Mouse (Mus musculus) cerebellum, adult 2 months (tissue): ENCODE data around the gene Tedc2. TPM values are rescaled to one million over a fixed set of nuclear protein-coding genes. Genes with fewer than 3 reads are reported as not detected.

ENCODE experiments used
- DNase-seq, 2 experiments: peaks; one replicate each; pipeline ENCODE4 v3.0.0; 2021
- H3K27ac ChIP-seq: fragments of 200-500 bp; 2 replicates; pipeline ENCODE4 v1.5.1; 2012; ENCODE audit warnings: low read length, control low read depth, inconsistent platforms; ENCODE audit not compliant: insufficient read depth
- H3K27me3 ChIP-seq: fragments of 200-500 bp; 2 replicates; pipeline ENCODE4 v1.6.1; 2012; ENCODE audit warnings: inconsistent platforms, mild to moderate bottlenecking, low read length, moderate library complexity; ENCODE audit not compliant: control insufficient read depth, insufficient read depth
- H3K4me1 ChIP-seq: fragments of 200-500 bp; 2 replicates; pipeline ENCODE4 v1.6.1; 2011; ENCODE audit warnings: low read length; ENCODE audit not compliant: control insufficient read depth, insufficient read depth
- H3K4me3 ChIP-seq: fragments of 200-500 bp; replicated peaks from 2 replicates; pipeline ENCODE3; 2011; ENCODE audit warnings: mild to moderate bottlenecking, low read depth, low read length, control low read depth; ENCODE audit not compliant: insufficient read depth
- CTCF ChIP-seq: fragments of 200-500 bp; IDR thresholded peaks from 2 replicates; pipeline ENCODE4 v1.5.1; 2011; ENCODE audit warnings: low read depth, mild to moderate bottlenecking, control low read depth, low read length, moderate library complexity, borderline replicate concordance; ENCODE audit not compliant: insufficient read depth
- POLR2A ChIP-seq: fragments of 200-500 bp; IDR thresholded peaks from 2 replicates; pipeline ENCODE4 v1.6.1; 2011; ENCODE audit warnings: low read length, control low read depth, borderline replicate concordance; ENCODE audit not compliant: insufficient read depth
- WGBS: fragments of 180-500 bp; shearing (Covaris S2); methylation state at CpG from one replicate; pipeline ENCODE4 v1.1.7; 2018; 5-methylcytosine and 5-hydroxymethylcytosine counted together
- polyA plus RNA-seq: library from polyadenylated mRNA; depleted of rRNA; stranded (reverse); fragments of >200 nt; gene quantifications from 2 replicates; pipeline ENCODE4 v1.2.3, GENCODE M21; 2012

The Tedc2 gene
- polyA plus RNA-seq, 1 experiment, result 27.3 TPM

DNA sequence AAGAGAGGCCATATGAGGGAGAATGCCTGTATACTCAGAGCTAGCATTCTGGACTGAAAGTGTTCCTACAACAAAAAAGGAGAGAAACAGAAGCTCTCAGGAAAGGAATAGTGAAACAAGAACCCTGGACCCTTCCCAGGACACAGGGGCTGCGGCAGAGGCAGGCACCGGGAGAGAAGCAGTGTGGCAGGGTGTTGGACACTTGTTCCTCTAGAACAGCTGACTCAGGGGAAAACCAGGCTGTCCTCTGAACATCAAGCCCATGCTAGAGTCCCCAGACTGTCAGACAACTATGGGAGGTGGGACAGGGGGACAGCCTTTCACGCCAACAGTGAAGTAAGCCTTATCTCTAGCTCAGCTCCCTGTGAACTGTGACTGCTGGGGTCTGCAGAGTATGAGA, 10.1 kb downstream of the Tedc2 start:
- TF ChIP-seq CTCF, result no peak
- TF ChIP-seq POLR2A, result no peak
- WGBS, result 81% methylated on average over 3 of the region's 3 CpGs
- no peak overlapping the region for H3K4me3 ChIP-seq
- H3K4me1 ChIP-seq, result peaks cover 18% of the 10 kb centered on the region
- H3K27ac ChIP-seq, result no peak overlapping the region
- no peak for DNase-seq
- H3K27me3 ChIP-seq, result no peaks in the 10 kb centered on the region

DNA sequence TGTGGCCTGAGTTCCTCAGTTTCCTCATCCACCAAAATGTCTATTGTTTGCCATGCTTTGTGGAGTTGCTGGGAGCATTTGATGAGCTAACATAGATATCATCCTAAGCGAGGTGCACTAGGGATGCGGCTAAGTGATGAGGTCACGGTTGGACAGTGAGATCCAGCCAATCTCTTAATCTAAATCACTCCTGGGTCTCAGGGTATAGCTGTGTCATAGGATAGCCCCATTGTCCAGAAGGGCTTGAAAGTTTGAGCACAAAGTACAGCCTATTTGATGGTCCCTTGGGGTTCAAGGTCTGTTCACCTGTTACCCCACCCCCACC, 10.8 kb downstream of the Tedc2 start:
- DNase-seq, result no peak
- Histone ChIP-seq H3K4me1 (peaks cover 18% of the 10 kb centered on the region), H3K4me3 (no peak overlapping the region), H3K27ac (no peak overlapping the region), H3K27me3 (no peaks in the 10 kb centered on the region)
- WGBS, result 93% methylated on average over 3 of the region's 3 CpGs
- TF ChIP-seq POLR2A (no peak), CTCF (no peak)

DNA sequence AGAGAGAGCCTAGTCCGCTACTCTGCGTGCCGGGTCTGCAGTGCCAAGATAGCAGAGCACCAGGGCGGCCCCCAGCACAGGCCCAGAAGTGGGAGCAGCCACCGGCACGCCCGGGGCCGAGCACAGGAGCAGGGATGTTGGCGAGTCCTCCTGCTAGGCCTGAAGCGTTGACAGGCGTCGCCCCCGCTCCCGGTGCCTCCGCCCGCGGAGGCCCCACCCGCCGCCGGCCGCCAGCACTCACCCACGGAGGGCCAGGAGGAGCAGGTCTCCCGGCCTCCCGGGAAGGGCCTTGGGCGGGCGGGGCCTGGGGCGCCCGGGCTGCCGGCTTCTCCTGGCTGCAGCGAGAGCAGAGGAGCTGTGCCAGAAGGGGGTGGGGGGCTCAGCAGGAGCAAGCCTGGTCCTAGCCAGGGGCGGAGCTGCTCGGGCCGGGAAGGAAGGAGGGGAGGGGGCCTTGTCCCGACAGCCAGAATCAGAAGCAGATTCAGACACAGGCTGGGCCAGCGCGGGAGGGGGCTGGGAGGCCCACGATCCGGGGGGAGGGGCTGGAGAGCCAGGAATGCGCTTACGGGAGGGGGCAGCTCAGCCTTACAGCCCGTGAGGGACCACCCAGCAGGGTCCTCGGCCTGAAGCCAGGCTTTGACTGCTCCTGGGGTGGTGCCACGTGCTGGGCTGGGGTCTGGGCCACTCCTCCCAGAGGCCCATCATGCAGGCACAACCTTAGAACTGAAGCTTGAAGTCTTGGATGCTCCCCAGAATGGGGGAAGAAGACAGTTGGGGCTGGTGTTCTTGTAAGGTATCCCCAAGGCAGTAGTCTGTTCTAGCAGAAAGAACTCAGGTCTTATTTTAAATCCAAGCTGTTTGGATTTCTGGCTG, 11.4 kb downstream of the Tedc2 start, which contains the start of gene Ntn3:
Ntn3 (minus strand) TSS at position 489 of the 873 bp plus-strand sequence.
- Histone ChIP-seq H3K4me3 (peak within 1 kb of the TSS; percentile 15), H3K4me1 (peaks cover 24% of the 10 kb centered on the region), H3K27ac (peak within 1 kb of the TSS; percentile 6; the same call in 1 of the 2 replicates), H3K27me3 (no peaks in the 10 kb centered on the region)
- peak; percentile 49 to 62 for DNase-seq
- 7% methylated on average over 41 of the region's 43 CpGs for WGBS
- no peak for TF ChIP-seq CTCF
- no peak for TF ChIP-seq POLR2A

DNA sequence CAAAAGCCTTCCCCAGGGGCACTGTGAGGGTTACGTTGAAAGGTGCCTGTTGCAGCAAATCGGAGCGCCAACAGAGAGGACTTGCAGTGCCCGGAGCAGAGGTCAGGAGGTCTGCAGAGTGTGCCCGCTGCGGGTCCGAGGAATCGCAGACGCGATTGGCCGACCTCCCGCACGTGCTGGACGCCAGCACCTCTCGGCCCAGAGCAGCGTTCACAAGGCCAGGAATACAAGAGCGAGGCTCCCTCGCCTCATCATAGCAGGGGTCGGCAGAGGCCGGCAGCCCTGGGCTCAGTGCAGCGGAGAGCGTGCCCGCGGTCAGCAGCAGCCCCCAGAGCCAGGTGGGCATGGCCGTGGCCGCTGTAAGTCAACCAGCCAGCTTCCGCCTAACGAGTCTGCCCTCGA, 12.0 kb downstream of the Tedc2 start:
- no peak for DNase-seq
- Histone ChIP-seq H3K4me3 (peak overlapping the region; percentile 15), H3K4me1 (peaks cover 25% of the 10 kb centered on the region), H3K27ac (peak overlapping the region; percentile 6; the same call in 1 of the 2 replicates), H3K27me3 (no peaks in the 10 kb centered on the region)
- no peak for TF ChIP-seq CTCF
- no peak for TF ChIP-seq POLR2A
- 22% methylated on average over 29 of the region's 29 CpGs for WGBS

DNA sequence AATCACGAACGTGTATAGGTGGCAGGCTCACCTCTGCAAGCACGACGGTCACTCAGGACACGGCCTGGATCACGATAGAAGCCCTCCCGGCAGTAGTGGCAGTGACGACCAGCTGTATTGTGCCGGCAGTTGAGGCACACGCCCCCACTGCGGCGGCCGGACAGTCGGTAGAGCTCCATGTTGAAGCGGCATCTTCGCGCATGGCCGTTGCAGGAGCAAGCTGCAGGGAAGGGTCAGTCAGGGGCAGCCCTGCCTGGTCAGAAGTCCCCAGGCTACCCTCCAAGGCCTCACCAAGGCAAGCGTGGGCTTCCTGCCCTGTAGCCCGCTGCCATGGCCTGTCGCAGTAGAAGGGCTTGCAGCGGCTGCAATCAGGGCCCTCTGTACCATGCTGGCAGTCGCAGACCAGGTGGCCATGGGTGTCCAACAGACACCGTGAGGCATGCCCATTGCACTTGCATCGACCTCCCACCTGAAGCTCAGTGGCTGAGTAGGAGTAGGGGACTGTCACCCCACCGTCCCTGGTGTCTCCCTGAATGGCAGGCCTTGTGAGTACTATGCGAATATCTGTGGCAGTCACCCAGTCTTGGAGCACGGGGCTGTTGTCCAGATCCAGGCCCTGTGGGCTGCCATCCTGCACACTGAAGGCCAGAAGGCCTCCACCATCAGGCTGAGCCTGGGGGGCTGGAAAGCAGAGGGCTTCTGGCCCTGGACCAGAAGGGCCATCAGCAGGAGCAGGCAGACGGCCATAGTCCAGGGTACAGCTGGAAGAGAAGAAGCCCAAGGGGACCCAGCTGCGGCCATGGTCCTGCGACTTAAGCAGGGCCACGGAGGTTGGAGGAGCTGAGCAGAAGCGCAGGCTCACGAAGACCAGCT, 12.6 kb downstream of the Tedc2 start:
- peaks cover 25% of the 10 kb centered on the region for H3K4me1 ChIP-seq
- no peak overlapping the region for H3K27ac ChIP-seq
- no peaks in the 10 kb centered on the region for H3K27me3 ChIP-seq
- H3K4me3 ChIP-seq, result no peak overlapping the region
- peak in 1 of 2 experiments; percentile 31 for DNase-seq
- TF ChIP-seq POLR2A, result no peak
- no peak for TF ChIP-seq CTCF
- 84% methylated on average over 34 of the region's 34 CpGs for WGBS

DNA sequence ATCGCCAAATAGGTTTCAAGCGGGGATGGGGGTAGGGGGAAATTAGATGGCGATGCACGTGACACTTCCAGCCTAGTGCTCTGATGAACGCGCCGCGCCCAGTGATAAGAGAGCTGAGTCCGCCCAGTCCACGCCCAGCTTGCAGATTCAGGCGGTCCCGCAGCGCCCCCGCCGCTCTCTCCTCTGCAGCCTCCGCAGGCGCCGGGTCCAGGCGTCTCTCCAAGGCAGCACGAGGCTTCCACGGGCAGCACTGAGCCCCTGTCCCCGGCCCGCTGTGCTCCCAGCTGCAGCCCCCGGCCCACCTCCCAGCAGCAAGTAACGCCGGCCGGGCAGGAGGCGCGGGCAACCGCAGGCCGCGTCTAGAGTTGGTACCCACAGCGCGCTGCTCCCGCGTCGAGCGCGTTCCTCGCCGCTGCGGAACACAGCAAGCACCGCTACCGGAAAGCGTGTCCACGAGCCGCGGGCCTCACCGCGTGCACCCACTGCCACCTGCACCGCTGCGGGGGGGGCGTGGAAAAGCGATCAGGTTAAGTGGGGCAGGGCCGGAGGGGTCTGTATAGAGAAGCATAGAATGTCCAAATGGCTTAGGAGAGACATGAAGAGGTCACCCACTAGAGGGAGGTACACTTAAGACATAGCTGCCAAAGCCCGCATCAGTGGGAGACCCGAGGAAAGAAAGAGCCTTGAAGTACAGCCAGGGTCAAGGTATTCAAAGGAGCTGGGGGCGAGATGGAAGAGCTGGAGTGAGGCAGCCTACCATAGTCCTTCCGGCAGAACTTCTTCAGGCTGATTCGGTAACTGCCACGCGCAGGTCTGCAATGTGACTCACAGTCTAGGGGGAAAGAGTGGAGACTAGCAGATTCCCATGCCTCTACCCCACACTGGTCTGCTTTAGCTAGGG, 13.9 kb downstream of the Tedc2 start:
- TF ChIP-seq POLR2A (no peak), CTCF (no peak)

DNA sequence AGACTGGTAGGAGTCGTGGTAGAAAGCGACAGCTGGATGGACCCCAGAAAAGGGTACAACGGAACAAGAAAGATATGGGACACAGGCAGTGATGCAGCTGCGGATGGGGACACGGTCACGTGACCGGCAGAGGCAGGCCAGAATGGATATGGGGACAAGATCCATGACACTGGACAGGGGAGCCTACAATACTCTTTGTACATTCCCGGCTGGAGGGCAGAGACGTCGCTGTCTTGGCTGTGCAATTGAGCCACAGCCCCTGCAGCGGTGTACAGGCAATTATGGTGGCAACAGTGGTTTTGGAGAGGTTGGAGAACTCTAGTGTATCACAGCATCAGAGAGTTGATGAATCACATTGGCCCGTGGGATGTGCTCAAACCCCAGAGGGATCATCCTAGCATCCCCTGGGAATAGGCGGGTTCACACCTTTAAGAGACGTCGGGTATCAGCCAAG, 14.7 kb downstream of the Tedc2 start:
- no peak for TF ChIP-seq POLR2A
- TF ChIP-seq CTCF, result no peak
- Histone ChIP-seq H3K4me1 (peaks cover 24% of the 10 kb centered on the region), H3K27me3 (no peaks in the 10 kb centered on the region), H3K27ac (peak overlapping the region; percentile 49; the same call in 1 of the 2 replicates), H3K4me3 (peak overlapping the region; percentile 64)
- no peak for DNase-seq
- 8% methylated on average over 15 of the region's 15 CpGs for WGBS

More for the DNA sequence above, 13.9 kb downstream of the Tedc2 start:
- H3K4me3 ChIP-seq, result peak overlapping the region; percentile 42
- H3K27me3 ChIP-seq, result no peaks in the 10 kb centered on the region
- no peak overlapping the region for H3K27ac ChIP-seq
- peak; percentile 72 to 73 for DNase-seq
- 12% methylated on average over 60 of the region's 62 CpGs for WGBS
- H3K4me1 ChIP-seq, result peaks cover 25% of the 10 kb centered on the region
